Mouse (Mus musculus) v-Abl transformed pro-B cells (cell line): Measurements from ENCODE around the gene Ncoa3.
"Not testable (repeated sequence)": the region's sequence is repeated elsewhere in the genome, so short reads cannot be mapped to it uniquely, and the experiment has no call there.

Source experiments
- in situ Hi-C, 2 experiments: fragments of 400-800 bp; cut with MboI; formaldehyde crosslinking; loops; one replicate each; pipeline ENCODE4 v1.15.1; 2025; ENCODE audit not compliant: unreplicated experiment in 2 of 2

Gene Ncoa3

DNA sequence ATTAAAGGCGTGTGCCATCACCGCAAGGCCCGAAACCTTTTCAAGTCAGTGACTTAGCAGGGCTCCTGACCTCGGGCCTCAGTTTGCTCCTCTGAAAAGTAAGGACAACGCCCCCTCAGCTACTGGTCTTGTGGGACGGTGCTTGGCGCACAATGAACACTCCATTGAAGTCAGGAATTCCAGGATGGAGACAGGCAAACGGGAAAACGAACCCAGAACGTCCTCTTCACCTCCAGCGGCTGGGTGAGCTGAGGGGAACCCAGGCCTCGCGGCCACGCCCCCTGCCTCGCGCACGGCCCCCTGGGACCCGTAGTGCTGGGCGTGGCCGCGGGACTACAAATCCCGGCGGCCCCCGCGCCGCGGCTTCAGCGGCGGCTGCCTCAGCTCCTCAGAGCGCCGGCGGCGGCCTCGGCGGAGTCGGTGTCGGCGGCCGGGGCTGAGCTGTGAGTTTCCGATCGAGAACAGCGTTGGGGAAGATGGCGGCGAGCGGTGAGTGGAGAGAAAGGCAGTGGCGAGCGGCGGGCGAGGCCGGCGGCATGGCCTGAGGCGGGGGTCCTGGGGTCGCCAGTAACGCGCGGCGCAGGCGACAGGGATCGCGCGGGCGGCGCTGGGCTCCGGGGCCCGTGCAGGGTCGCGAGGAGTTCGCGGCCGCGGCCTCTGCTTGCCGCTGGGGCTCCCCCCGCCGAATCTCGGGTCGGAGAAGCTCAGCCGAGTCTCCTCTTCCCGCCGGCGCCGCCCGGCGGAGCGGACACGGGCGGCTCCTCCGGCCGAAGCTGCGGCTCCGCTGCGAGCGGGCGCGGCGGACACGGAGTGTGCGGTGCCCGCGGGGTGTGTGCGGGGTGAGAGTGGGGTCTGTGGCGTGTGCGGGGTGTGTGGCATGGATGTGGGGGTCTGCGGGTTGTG, at the start of gene Ncoa3:
Gene Ncoa3 (plus strand): TSS at position 367 of the 903 bp plus-strand sequence.
- in situ Hi-C loops, result loop anchor here (5.0 to 10.0 kb wide), 2 partner anchors 68 to 70 kb away; no protein-coding TSS in a partner anchor

DNA sequence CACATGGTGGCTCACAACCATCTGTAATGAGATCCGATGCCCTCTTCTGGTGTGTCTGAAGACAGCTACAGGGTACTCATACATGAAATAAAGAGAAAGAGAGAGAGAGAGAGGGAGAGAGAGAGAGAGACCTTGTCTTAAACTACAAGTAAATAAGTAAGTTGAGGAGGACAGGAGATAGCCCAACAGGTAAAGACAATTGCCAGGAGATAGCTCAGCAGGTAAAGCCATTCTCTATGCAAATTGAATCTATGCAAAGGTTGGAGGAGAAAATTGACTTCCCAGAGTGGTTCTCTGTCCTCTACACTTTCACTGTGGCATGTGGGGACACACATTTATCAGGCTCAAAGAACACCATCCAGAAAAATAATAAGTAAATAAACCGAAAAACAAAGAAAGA, 49.3 kb upstream of the Ncoa3 start:
- in situ Hi-C loops, result no loop called here

DNA sequence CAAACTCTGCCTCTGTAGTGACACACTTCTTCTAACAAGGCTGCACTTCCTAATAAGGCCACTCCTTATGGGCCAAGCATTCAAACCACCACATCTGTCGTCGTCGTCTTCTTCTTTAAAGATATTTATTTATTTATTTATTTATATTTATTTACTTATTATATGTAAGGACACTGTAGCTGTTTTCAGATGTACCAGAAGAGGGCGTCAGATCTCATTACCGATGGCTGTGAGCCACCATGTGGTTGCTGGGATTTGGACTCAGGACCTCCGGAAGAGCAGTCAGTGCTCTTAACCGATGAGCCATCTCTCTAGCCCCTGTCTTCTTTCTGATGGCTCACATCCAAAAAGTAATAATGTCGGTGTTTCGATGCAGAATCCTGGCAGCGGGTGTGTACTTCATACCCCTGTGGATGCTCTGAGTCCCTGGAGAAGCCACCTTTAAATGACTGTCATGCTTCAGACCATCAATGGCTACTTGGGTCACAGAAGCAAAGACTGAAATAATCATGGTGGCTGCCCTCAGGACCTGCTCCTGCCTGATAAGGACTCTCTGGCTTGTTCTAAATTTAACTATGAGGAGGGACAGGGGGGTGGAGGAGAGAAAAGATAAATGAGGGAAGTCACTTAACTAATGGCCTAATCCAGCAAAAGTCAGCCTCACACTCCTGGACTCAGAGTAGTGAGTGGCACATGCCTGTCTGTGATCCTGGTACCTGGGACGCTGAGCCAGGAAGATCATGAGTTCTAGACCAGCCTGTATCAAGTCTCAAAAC, 47.7 kb upstream of the Ncoa3 start:
- in situ Hi-C loops, result no loop called here

DNA sequence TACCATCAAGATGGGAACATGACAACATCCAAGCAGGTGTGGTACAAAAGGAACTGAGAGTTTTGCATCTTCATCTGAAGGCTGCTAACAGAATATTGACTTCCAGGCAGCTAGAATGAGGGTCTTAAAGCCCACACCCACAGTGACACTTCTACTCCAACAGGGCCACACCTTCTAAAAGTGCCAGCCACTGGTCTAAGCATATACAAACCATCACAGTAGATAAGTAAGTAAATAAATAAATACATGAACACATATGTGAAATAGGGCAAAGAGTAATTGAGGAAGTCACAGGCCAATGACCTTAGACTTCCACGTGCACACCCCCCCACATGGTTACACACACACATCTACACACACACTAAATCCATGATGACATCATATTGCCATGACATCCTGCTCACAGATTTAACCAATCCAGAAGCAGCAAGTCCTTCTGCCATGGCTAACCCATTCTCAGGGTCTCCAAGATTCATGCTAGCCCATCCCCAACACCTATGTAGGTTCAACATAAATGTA, 46.3 kb upstream of the Ncoa3 start:
- in situ Hi-C loops, result no loop called here

DNA sequence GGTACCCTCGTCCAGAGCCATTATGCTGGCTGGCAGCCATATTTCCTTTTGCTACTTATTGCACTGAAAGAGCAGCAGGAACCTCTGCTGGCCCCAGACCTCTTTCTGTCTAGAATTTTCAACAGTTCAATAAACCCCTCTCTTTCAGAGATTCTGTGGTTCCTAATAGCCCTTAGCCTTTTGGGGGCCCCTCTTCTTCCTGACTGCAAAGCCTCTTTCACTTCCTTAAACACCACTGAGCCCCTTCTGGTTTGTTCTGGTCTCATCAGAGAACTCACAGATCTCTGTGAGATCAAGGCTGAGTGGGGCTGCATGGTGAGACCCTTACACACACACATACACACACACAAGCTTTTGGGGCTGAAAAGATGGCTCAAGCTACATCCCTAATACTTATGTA, 44.4 kb upstream of the Ncoa3 start:
- in situ Hi-C loops, result no loop called here

GRCm38 (mm10) chr2:165948785-165949184, 43.7 kb upstream of the Ncoa3 start:
- in situ Hi-C loops, result not testable (repeated sequence)

DNA sequence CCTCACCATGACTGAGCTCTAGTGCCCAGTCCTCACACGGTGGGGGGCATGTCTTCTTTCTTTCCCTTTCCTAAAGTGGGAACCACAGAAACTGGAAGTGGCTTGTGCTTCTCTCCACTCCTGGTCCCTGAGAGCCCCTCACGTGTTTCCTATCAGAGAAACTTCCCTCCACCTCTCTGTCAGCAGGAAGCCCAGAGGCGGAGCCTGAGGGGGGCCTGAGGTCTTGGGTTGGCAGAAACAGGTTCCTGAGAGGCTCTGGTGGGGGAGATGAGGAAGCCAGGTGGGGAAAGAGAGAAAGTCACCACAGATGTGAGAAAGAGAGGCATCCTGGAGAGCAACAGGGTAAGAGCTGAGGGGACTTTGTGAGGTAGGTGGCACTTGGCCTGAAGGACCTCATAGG, 42.7 kb upstream of the Ncoa3 start:
- in situ Hi-C loops, result no loop called here

DNA sequence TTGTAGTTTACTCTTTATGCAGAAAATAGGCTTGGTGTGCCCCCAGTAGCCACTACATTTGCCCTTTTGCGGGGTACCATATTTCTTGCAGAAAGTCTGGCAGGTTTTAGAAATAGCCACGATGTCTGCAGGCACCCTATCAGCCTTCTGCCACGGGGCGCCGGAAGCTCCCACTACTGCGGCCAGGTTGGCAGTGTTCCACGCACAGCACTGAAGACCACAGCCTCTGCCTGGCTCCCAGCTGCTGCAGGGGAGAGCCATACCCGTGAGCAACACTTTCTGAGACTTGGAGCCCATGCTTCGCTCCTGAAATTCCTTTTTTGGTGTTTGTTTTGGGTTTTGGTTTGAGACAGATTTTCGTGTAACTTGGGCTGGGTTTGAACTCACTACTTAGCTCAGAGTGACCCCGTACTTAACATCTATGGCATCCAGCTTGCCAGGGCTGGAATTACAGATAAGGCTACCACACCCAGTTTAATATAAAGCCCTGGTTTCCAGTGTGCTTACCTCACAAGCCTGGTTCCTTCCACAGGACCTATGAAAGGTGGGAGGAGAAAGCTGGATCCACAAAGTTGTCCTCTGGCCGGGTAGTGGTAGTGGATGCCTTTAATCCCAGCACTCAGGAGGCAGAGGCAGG, 40.9 kb upstream of the Ncoa3 start:
- in situ Hi-C loops, result no loop called here

DNA sequence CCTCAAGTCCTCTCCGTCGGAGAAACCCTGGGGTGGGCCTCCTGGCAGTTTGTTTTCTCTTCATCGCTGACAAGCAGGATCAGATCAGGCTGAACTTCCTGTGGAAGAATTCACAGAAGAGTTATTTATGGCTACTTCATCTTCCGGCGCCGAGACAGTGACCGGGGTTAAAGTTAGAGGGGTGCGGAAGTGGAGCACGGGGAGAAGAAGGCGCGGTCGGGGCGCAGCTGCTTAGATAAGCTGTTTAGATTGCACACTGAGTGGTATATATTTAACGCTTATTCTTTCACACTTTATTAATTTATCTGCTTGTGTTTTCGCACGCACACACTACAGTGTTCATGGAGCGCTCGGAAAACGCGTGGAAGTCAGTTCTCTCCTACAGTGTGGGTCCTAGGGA, 37.6 kb upstream of the Ncoa3 start:
- in situ Hi-C loops, result loop anchor here in 1 of 2 experiments (5.0 kb wide), 1 partner anchor 33 kb away; no protein-coding TSS in a partner anchor

DNA sequence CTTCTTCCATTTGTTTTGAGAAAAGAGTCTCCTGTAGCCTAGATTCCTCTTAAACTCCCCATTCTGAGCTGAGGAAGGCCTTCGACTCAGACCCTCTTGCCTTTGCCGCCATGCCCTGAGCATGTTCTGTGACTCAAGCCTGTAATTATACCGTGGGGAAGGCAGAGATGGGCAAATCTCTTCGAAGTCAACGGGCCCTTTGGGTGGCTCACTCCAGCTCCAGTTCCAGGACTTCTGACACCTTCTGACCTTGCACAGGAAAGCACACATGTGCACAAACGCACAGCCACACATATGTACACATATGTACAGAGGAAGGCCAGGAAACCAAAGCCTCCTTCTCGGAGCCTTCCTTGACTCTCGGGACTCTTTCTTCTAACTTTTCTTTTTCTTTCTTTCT, 37.0 kb upstream of the Ncoa3 start:
- in situ Hi-C loops, result loop anchor here in 1 of 2 experiments (5.0 kb wide), 1 partner anchor 33 kb away; no protein-coding TSS in a partner anchor

- in situ Hi-C loops, result loop anchor here in 1 of 2 experiments (5.0 kb wide), 1 partner anchor 34 kb away; no protein-coding TSS in a partner anchor
These were observed 36.2 kb upstream of the Ncoa3 start for GRCm38 (mm10) chr2:165956096-165956740.

DNA sequence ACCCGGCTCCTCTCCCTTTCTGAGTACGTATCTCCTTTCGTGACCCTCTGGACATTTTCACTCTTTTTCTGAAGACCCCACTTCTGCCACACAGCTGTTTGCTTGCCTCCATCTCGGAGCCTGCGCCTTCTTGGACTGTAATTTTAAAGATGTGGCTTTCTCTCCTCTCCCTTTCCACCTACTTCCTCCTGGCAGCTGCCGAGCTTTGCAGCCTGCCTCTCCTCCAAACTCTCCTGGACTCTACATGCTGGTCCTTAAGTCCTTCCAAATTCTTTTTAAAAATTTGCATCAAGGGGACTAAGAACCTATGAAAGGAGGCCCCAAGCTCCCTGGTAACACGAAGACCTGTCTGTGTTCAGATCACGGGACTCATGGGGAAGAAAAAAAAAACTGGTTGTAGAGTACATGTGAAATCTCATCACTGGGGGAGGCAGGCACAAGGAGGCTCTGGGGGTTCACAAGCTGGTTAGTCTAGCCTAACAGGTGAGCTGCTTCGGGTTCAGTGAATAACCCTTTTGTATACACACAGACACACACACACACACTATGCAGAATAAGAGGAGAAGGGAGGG, 35.1 kb upstream of the Ncoa3 start:
- in situ Hi-C loops, result loop anchor here in 1 of 2 experiments (5.0 kb wide), 1 partner anchor 35 kb away; no protein-coding TSS in a partner anchor

GRCm38 (mm10) chr2:165958556-165958955, 33.9 kb upstream of the Ncoa3 start:
- in situ Hi-C loops, result loop anchor here in 1 of 2 experiments (5.0 kb wide), 1 partner anchor 36 kb away; no protein-coding TSS in a partner anchor

DNA sequence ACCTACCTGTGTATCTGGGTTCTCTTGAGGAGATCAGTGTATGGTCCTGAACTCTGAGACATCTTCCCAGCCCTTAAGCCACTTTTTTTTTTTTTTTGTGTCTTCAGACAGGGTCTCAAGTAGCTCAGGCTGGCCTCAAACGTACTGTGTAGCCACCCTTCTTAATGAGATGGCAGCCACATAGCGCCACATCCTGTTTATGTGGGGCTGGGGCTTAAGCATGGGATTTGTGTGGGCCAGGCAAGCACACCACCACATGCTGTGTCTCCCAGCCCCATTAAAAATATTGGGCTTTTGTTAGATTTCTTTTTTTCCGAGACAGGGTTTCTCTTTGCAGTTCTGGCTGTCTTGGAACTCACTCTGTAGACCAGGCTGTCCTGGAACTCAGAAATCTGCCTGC, 31.7 kb upstream of the Ncoa3 start:
- in situ Hi-C loops, result no loop called here

DNA sequence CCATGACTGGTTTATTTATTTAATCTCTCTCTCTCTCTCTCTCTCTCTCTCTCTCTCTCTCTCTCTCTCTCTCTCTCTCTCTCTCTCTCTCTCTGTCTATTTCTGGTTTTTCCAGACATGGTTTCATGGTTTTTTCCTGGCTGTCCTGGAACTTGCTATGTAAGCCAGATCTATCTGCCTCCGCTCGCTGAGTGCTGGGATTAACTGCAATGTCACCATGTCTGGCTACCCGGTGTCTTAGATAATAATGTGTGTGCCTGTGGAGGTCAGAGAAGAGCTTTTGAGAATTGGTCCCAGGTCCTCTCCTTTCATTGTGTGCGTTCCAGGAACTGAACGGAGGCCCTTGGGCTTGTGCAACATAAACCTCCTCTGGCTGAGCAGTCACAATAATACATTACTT, 29.6 kb upstream of the Ncoa3 start:
- in situ Hi-C loops, result no loop called here

GRCm38 (mm10) chr2:165964121-165964520, 28.3 kb upstream of the Ncoa3 start:
- in situ Hi-C loops, result no loop called here

- in situ Hi-C loops, result no loop called here
These were observed 25.4 kb upstream of the Ncoa3 start for GRCm38 (mm10) chr2:165967076-165967475.

DNA sequence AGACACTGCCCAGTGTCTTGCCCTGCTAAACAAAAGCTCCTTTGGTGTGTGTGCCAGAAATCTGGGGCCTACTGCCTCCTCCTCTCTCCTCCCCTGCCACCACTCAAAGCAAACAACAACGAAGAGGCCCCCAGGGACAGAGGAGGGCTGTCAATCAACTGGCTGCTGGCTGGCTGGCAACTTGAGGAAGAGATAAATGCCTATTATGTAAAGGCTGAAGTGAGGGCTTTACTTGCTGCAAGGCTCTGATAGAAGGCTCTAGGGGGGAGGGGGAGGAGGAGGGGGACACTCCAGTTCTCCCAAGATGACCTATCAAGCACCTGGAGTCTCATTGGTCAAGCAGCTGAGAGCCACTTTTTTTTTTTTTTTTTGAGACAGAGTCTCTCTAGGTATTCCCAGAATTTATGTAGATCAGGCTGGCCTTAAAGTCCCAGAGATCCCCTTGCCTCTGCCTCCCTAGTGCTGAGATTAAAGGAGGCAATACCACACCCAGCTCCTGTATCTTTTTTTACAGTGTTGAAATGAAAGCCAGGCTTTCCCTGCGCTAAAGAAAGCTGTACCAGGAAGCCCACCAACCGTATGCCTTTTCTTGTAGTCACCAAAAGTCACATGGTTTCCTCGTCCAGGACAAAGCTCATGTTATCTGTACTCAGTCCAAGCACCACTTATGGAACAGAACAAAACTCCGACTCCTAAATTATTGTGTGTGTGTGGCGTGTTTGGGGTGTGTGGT, 24.4 kb upstream of the Ncoa3 start:
- in situ Hi-C loops, result no loop called here

- in situ Hi-C loops, result no loop called here
These were observed 23.6 kb upstream of the Ncoa3 start for GRCm38 (mm10) chr2:165968876-165969275.
